Mouse (Mus musculus) lung, postnatal 0 days (tissue): ENCODE results near the gene Lrrc4b. TPM values are rescaled to one million over a fixed set of nuclear protein-coding genes. Genes with fewer than 3 reads are reported as not detected.
A peak's percentile ranks its signal among the peaks of the same experiment; 100 is the strongest.

Experiments
- ATAC-seq: fragments of 200-750 bp; cut with Nextera tagmentation; 2 replicates; pipeline ENCODE4 v1.8.0; 2017; ENCODE audit warnings: moderate library complexity
- DNase-seq: peaks from one replicate; pipeline ENCODE4 v3.0.0-alpha.2; 2016; ENCODE audit warnings: low spot score
- H3K27ac ChIP-seq: fragments of 300-500 bp; sonication (generic); 2 replicates; pipeline ENCODE4 v1.5.1; 2014; ENCODE audit warnings: antibody characterized with exemption, mild to moderate bottlenecking, low read length, mixed read lengths
- H3K27me3 ChIP-seq: fragments of 300-500 bp; sonication (generic); replicated peaks from 2 replicates; pipeline ENCODE4 v1.6.1; 2014; ENCODE audit warnings: low read length, mixed read lengths; ENCODE audit not compliant: insufficient read depth
- H3K36me3 ChIP-seq: fragments of 300-500 bp; sonication (generic); 2 replicates; pipeline ENCODE4 v1.6.1; 2014; ENCODE audit warnings: low read length, mixed read lengths; ENCODE audit not compliant: insufficient read depth
- H3K4me1 ChIP-seq: fragments of 300-500 bp; sonication (generic); 2 replicates; pipeline ENCODE4 v1.6.1; 2014; ENCODE audit warnings: antibody characterized with exemption, low read depth, low read length, mixed read lengths; ENCODE audit not compliant: insufficient read depth
- H3K4me2 ChIP-seq: fragments of 300-500 bp; sonication (generic); replicated peaks from 2 replicates; pipeline ENCODE4 v1.6.1; 2014; ENCODE audit warnings: low read depth, mild to moderate bottlenecking, low read length, moderate library complexity, mixed read lengths
- H3K4me3 ChIP-seq: fragments of 300-500 bp; sonication (generic); 2 replicates; pipeline ENCODE4 v1.5.1; 2014; ENCODE audit warnings: low read depth, low read length
- H3K9ac ChIP-seq: fragments of 300-500 bp; sonication (generic); replicated peaks from 2 replicates; pipeline ENCODE4 v1.6.1; 2014; ENCODE audit warnings: low read depth, mild to moderate bottlenecking
- H3K9me3 ChIP-seq: fragments of 300-500 bp; sonication (generic); 2 replicates; pipeline ENCODE4 v1.6.1; 2016; ENCODE audit warnings: low read length, mixed read lengths
- CTCF ChIP-seq: IDR thresholded peaks from 2 replicates; pipeline ENCODE4 v1.5.1; 2016; ENCODE audit warnings: antibody characterized with exemption, mild to moderate bottlenecking
- EP300 ChIP-seq: IDR thresholded peaks from 2 replicates; pipeline ENCODE4 v1.6.1; 2016; ENCODE audit warnings: antibody characterized with exemption, mild to moderate bottlenecking, control low read depth
- WGBS: fragments of 180-500 bp; shearing (Covaris S2); extraction: QIAGEN DNeasy Blood & Tissue Kit; methylation state at CpG from one replicate; pipeline ENCODE4 v1.1.7; 2014; 5-methylcytosine and 5-hydroxymethylcytosine counted together
- polyA plus RNA-seq: library from polyadenylated mRNA; unstranded; fragments of >200 nt; fragmentation: Nextera tagmentation; extraction: Ambion mirVana; gene quantifications from 2 replicates; pipeline ENCODE4 v1.2.1, GENCODE M21; 2015

Gene Lrrc4b
- 0.51 and 0.76 TPM in 2 replicates for polyA plus RNA-seq

DNA sequence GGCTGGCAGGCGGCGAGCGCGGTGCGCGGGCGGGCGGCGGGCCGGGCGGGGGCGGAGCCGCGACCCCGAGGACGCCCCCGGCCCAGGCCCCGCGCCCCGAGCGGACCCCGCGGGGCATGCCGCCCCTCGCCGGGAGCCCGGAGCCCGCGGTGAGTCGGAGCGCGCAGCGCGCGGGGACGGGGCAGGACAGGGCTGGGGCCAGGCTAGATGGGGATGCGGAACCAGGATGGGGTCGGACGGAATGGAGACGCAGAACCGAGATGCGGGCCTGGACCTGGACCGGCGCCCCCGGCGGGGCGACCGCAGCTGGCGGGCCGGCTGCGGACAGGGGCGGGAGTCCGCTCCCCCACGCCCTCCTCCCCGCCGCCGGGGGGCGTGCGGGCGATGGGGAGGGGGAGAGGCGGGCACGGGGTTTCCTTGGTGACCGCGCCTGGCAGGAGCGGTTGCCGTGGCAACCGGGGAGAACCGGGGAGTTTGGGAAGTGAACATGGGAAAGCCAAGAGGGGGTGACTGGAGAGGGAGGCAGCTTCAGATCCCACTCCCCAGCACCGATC is at the start of gene Lrrc4b:
Gene Lrrc4b, plus strand, starts transcription at position 51 of the 554 bp plus-strand sequence.
- DNase-seq (no peak), ATAC-seq (no peak)
- WGBS, result 2% methylated on average over 29 of the region's 69 CpGs
- no peaks in the 10 kb centered on the region for H3K36me3 ChIP-seq
- H3K27me3 ChIP-seq, result peaks cover 25% of the 10 kb centered on the region
- no peaks in the 10 kb centered on the region for H3K4me1 ChIP-seq
- H3K4me3 ChIP-seq, result peak within 1 kb of the TSS; percentile 30
- H3K9me3 ChIP-seq, result no peaks in the 10 kb centered on the region
- no peak within 1 kb of the TSS for H3K9ac ChIP-seq
- TF ChIP-seq CTCF (no peak), EP300 (no peak)
- no peak within 1 kb of the TSS for H3K27ac ChIP-seq
- peak within 1 kb of the TSS; percentile 57 for H3K4me2 ChIP-seq

DNA sequence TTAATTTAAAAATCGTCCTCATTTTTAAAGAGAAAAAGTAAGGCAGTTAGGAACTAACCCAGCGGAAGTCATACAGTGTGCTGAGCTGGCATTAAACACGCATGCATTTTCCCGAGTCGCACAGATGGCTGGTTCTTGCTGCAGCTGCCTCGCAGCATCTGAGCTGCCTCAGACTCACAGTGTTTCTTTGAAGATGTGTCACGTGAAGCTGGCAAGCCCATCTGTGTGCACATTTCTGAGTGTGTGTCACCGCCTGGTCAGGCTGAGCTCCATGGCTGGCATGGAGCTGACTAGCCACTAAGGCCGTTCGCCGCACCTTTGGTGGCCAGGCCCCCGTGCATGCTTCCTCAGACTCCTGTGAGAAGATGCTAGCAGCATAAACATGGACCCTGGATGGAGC is 46.3 kb upstream of the Lrrc4b start:
- DNase-seq (no peak), ATAC-seq (no peak)
- H3K9ac ChIP-seq, result no peak overlapping the region
- H3K27me3 ChIP-seq, result no peaks in the 10 kb centered on the region
- TF ChIP-seq CTCF (no peak), EP300 (no peak)
- H3K36me3 ChIP-seq, result no peaks in the 10 kb centered on the region
- 68% methylated on average over 12 of the region's 12 CpGs for WGBS
- no peak overlapping the region for H3K27ac ChIP-seq
- no peak overlapping the region for H3K4me3 ChIP-seq
- no peaks in the 10 kb centered on the region for H3K9me3 ChIP-seq
- no peak overlapping the region for H3K4me2 ChIP-seq
- no peaks in the 10 kb centered on the region; the same call in 1 of the 2 replicates for H3K4me1 ChIP-seq

DNA sequence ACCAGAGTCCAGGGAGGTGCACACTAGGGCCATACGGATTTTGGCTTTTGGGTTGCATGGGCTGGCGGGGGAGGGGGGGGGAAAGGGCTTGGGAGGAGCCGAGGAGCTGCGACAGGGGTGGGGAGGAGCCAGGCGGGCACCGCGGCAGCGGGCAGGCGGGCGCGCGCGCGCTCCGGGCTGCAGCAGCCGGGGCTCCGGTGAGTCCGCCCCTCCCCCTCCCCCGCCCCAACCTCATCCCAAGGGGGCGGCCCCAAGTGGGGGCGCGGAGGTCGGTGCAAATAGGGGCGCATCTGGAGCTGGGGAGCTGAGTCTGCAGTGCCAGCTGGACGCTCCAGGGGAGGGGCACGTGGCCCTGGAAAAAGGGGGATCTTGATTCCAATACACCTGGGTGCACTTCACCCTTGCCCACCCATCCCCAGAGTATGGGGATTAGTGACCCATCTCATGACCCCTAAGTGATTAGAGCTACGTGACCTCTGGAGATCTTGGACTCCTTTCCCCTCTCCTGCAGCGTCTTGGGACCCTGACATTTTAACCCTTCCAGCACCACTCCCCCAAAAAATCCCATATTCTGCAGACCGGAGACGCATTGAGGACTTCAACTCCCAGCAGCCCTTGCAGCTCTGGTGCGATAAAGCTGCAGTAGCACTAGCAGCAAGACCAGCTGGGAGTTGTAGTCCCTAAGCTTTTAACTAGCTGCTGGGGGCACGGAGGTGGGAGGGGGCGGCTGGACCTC is 44.7 kb upstream of the Lrrc4b start, which contains the start of gene Syt3:
Gene Syt3, plus strand, starts transcription at position 123 of the 736 bp plus-strand sequence.
- TF ChIP-seq CTCF (no peak), EP300 (no peak)
- H3K9ac ChIP-seq, result 0 out of 2 replicates have a peak within 1 kb of the TSS, but pooled peaks have one; percentile 13
- no peaks in the 10 kb centered on the region; the same call in 1 of the 2 replicates for H3K4me1 ChIP-seq
- DNase-seq (peak; percentile 62), ATAC-seq (peak; percentile 90)
- no peaks in the 10 kb centered on the region; the same call in 1 of the 2 replicates for H3K27me3 ChIP-seq
- H3K9me3 ChIP-seq, result no peaks in the 10 kb centered on the region
- no peaks in the 10 kb centered on the region for H3K36me3 ChIP-seq
- H3K4me3 ChIP-seq, result peak within 1 kb of the TSS; percentile 36
- WGBS, result 1% methylated on average over 25 of the region's 33 CpGs
- no peak within 1 kb of the TSS for H3K27ac ChIP-seq
- peak within 1 kb of the TSS; percentile 75 for H3K4me2 ChIP-seq

DNA sequence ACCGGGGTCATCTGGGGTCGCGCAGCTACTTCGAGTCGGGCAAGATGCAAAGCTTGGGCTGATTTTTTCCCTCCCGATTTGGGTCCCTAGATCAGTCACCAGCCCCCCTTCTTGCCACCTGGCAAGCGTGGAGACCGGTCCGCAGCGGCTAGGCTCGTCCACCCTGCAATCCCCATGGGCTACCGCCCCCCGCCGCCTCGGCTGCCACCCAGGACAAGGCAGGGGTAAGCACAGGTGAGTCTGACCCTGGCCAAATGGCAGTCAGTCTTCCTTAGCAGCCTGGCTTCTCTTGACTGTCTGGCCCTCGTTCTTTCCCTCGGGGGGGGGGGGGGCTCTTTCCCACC is 44.1 kb upstream of the Lrrc4b start:
- TF ChIP-seq CTCF (no peak), EP300 (no peak)
- Histone ChIP-seq H3K9me3 (no peaks in the 10 kb centered on the region), H3K27me3 (no peaks in the 10 kb centered on the region; the same call in 1 of the 2 replicates), H3K36me3 (no peaks in the 10 kb centered on the region), H3K27ac (no peak overlapping the region), H3K4me3 (peak overlapping the region; percentile 36), H3K4me2 (peak overlapping the region; percentile 75), H3K9ac (0 out of 2 replicates have a peak overlapping the region, but pooled peaks have one; percentile 13), H3K4me1 (no peaks in the 10 kb centered on the region; the same call in 1 of the 2 replicates)
- ATAC-seq (peak; percentile 45), DNase-seq (no peak)
- 1% methylated on average over 16 of the region's 17 CpGs for WGBS

DNA sequence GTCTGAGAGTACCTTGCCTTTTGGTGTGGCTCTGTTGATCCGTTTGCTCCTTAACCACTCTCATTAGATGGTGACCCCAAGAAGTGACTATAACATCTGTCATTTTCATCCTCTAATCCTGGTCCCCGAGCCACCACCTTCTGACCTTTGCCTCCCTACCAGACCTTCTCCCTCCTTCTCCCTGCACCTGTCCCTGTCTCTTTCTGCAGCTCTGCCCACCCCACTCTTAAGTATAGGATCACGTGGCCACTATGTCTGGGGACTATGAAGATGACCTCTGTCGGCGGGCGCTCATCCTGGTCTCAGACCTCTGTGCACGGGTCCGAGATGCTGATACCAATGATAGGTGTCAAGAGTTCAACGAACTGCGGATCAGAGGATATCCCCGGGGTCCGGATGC is 43.1 kb upstream of the Lrrc4b start, which contains the start of gene 1700008O03Rik:
Gene 1700008O03Rik, minus strand, starts transcription at position 101 of the 400 bp plus-strand sequence.
- ATAC-seq, result no peak
- no peaks in the 10 kb centered on the region; the same call in 1 of the 2 replicates for H3K27me3 ChIP-seq
- H3K4me3 ChIP-seq, result peak within 1 kb of the TSS; percentile 36
- H3K4me2 ChIP-seq, result peak within 1 kb of the TSS; percentile 75
- H3K9ac ChIP-seq, result 0 out of 2 replicates have a peak within 1 kb of the TSS, but pooled peaks have one; percentile 13
- no peak within 1 kb of the TSS for H3K27ac ChIP-seq
- no peaks in the 10 kb centered on the region; the same call in 1 of the 2 replicates for H3K4me1 ChIP-seq
- DNase-seq, result no peak
- TF ChIP-seq EP300 (no peak), CTCF (no peak)
- WGBS, result 70% methylated on average over 12 of the region's 12 CpGs
- no peaks in the 10 kb centered on the region for H3K9me3 ChIP-seq
- no peaks in the 10 kb centered on the region for H3K36me3 ChIP-seq

DNA sequence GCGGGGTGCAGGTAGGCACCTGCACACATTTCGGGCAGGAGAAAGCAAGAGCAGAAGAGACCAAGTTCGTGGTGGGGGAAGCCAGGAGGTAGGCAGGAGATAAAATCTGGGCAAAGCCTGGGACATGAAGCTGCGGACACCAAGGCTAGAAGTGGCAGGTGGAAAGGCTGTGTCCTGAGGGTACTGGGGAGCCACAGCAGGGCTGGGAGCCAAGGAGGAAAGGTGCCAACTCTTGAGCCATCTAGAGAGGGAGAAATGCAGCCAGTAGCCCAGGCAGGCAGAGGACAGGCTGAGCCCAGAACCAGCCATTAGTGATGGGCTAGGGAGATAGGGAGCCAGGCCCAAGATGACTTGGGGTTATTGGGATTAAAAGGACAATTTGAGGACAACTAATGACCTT is 37.0 kb upstream of the Lrrc4b start:
- ATAC-seq, result no peak
- H3K4me1 ChIP-seq, result no peaks in the 10 kb centered on the region
- no peak for TF ChIP-seq EP300
- TF ChIP-seq CTCF, result no peak

More for the DNA sequence above, 37.0 kb upstream of the Lrrc4b start:
- H3K4me3 ChIP-seq, result no peak overlapping the region
- no peak overlapping the region for H3K9ac ChIP-seq
- H3K27me3 ChIP-seq, result no peaks in the 10 kb centered on the region; the same call in 1 of the 2 replicates
- WGBS, result 71% methylated on average over 4 of the region's 4 CpGs
- no peak overlapping the region for H3K27ac ChIP-seq
- H3K4me2 ChIP-seq, result no peak overlapping the region
- H3K9me3 ChIP-seq, result no peaks in the 10 kb centered on the region
- DNase-seq, result no peak
- no peaks in the 10 kb centered on the region for H3K36me3 ChIP-seq
